Mouse (Mus musculus): Measurements from ENCODE around the gene Nudt8. TPM values are rescaled to one million over a fixed set of nuclear protein-coding genes. Genes with fewer than 3 reads are reported as not detected.

Nudt8 gene
- polyA plus RNA-seq, 1 experiment from 2014 or later = 23.0 TPM

- WGBS (ENCODE audit: insufficient replicate concordance) = 93% methylated on average over 1 of the region's 1 CpGs
- Histone ChIP-seq H3K27me3 (ENCODE audit: insufficient read depth, low read length) (no peaks in the 10 kb centered on the region), H3K36me3 (replicated peaks; ENCODE audit: insufficient read depth, low read length) (peaks cover 26% of the 10 kb centered on the region), H3K4me2 (ENCODE audit: low read depth, low read length) (no peak within 1 kb of the TSS), H3K4me3 (ENCODE audit: low read depth, low read length) (no peak within 1 kb of the TSS), H3K9me3 (ENCODE audit: low read length) (no peaks in the 10 kb centered on the region), H3K9ac (replicated peaks) (no peak within 1 kb of the TSS), H3K27ac (ENCODE audit: low read depth) (no peak within 1 kb of the TSS), H3K4me1 (ENCODE audit: insufficient read depth) (peaks cover 14% of the 10 kb centered on the region)
- DNase-seq = peak; percentile 10
- TF ChIP-seq CTCF (IDR thresholded peaks at IDR 0.05; ENCODE audit: low read depth) = no peak
- no peak for TF ChIP-seq EP300 (IDR thresholded peaks at IDR 0.05; ENCODE audit: low read depth)
- no peak for ATAC-seq
These were observed 2.7 kb downstream of the Nudt8 start, which contains the start of gene Doc2g for GRCm38 (mm10) chr19:4003112-4003511. Doc2g (plus strand) TSS chr19:4003313.

GRCm38 (mm10) chr19:4003641-4004040 lies 3.3 kb downstream of the Nudt8 start:
- no peak for DNase-seq
- no peak overlapping the region for H3K27ac ChIP-seq (ENCODE audit: low read depth)
- peaks cover 32% of the 10 kb centered on the region for H3K36me3 ChIP-seq (replicated peaks; ENCODE audit: insufficient read depth, low read length)
- no peaks in the 10 kb centered on the region for H3K27me3 ChIP-seq (ENCODE audit: insufficient read depth, low read length)
- no peak overlapping the region for H3K4me3 ChIP-seq (ENCODE audit: low read depth, low read length)
- no peak overlapping the region for H3K4me2 ChIP-seq (ENCODE audit: low read depth, low read length)
- WGBS (ENCODE audit: insufficient replicate concordance) = 79% methylated on average over 12 of the region's 12 CpGs
- H3K9me3 ChIP-seq (ENCODE audit: low read length) = no peaks in the 10 kb centered on the region
- no peak for ATAC-seq
- TF ChIP-seq EP300 (IDR thresholded peaks at IDR 0.05; ENCODE audit: low read depth) (no peak), CTCF (IDR thresholded peaks at IDR 0.05; ENCODE audit: low read depth) (no peak)
- H3K4me1 ChIP-seq (ENCODE audit: insufficient read depth) = peaks cover 14% of the 10 kb centered on the region
- H3K9ac ChIP-seq (replicated peaks) = no peak overlapping the region

- peaks cover 11% of the 10 kb centered on the region for H3K4me1 ChIP-seq (ENCODE audit: insufficient read depth)
- no peak overlapping the region for H3K27ac ChIP-seq (ENCODE audit: low read depth)
- H3K9ac ChIP-seq (replicated peaks) = no peak overlapping the region
- no peaks in the 10 kb centered on the region for H3K27me3 ChIP-seq (ENCODE audit: insufficient read depth, low read length)
- WGBS (ENCODE audit: insufficient replicate concordance) = 90% methylated on average over 15 of the region's 15 CpGs
- DNase-seq = peak; percentile 13
- H3K4me2 ChIP-seq (ENCODE audit: low read depth, low read length) = no peak overlapping the region
- no peak for ATAC-seq
- peaks cover 38% of the 10 kb centered on the region for H3K36me3 ChIP-seq (replicated peaks; ENCODE audit: insufficient read depth, low read length)
- H3K4me3 ChIP-seq (ENCODE audit: low read depth, low read length) = no peak overlapping the region
- TF ChIP-seq CTCF (IDR thresholded peaks at IDR 0.05; ENCODE audit: low read depth) (no peak), EP300 (IDR thresholded peaks at IDR 0.05; ENCODE audit: low read depth) (no peak)
- no peaks in the 10 kb centered on the region for H3K9me3 ChIP-seq (ENCODE audit: low read length)
These were observed 4.0 kb downstream of the Nudt8 start for GRCm38 (mm10) chr19:4004331-4004730.

GRCm38 (mm10) chr19:4005091-4005490 lies 4.7 kb downstream of the Nudt8 start:
- Histone ChIP-seq H3K9me3 (ENCODE audit: low read length) (no peaks in the 10 kb centered on the region), H3K4me2 (ENCODE audit: low read depth, low read length) (no peak overlapping the region), H3K9ac (replicated peaks) (no peak overlapping the region), H3K4me1 (ENCODE audit: insufficient read depth) (peaks cover 11% of the 10 kb centered on the region), H3K4me3 (ENCODE audit: low read depth, low read length) (no peak overlapping the region), H3K36me3 (replicated peaks; ENCODE audit: insufficient read depth, low read length) (peaks cover 44% of the 10 kb centered on the region), H3K27ac (ENCODE audit: low read depth) (no peak overlapping the region), H3K27me3 (ENCODE audit: insufficient read depth, low read length) (no peaks in the 10 kb centered on the region)
- WGBS (ENCODE audit: insufficient replicate concordance) = 82% methylated on average over 9 of the region's 9 CpGs
- TF ChIP-seq EP300 (IDR thresholded peaks at IDR 0.05; ENCODE audit: low read depth) = no peak
- no peak for TF ChIP-seq CTCF (IDR thresholded peaks at IDR 0.05; ENCODE audit: low read depth)
- ATAC-seq = no peak
- peak; percentile 11 for DNase-seq

GRCm38 (mm10) chr19:4005971-4006370 lies 5.6 kb downstream of the Nudt8 start:
- H3K4me3 ChIP-seq (ENCODE audit: low read depth, low read length) = no peak overlapping the region
- 90% methylated on average over 8 of the region's 8 CpGs for WGBS (ENCODE audit: insufficient replicate concordance)
- H3K4me1 ChIP-seq (ENCODE audit: insufficient read depth) = peaks cover 6% of the 10 kb centered on the region
- H3K9me3 ChIP-seq (ENCODE audit: low read length) = no peaks in the 10 kb centered on the region
- no peak overlapping the region for H3K4me2 ChIP-seq (ENCODE audit: low read depth, low read length)
- no peak overlapping the region for H3K9ac ChIP-seq (replicated peaks)
- no peaks in the 10 kb centered on the region for H3K27me3 ChIP-seq (ENCODE audit: insufficient read depth, low read length)
- H3K36me3 ChIP-seq (replicated peaks; ENCODE audit: insufficient read depth, low read length) = peaks cover 46% of the 10 kb centered on the region
- no peak overlapping the region for H3K27ac ChIP-seq (ENCODE audit: low read depth)
- TF ChIP-seq EP300 (IDR thresholded peaks at IDR 0.05; ENCODE audit: low read depth) = no peak
- TF ChIP-seq CTCF (IDR thresholded peaks at IDR 0.05; ENCODE audit: low read depth) = no peak
- ATAC-seq (no peak), DNase-seq (no peak)

GRCm38 (mm10) chr19:4011086-4011485 lies 10.7 kb downstream of the Nudt8 start:
- DNase-seq (no peak), ATAC-seq (no peak)
- H3K9me3 ChIP-seq (ENCODE audit: low read length) = no peaks in the 10 kb centered on the region
- peaks cover 42% of the 10 kb centered on the region for H3K36me3 ChIP-seq (replicated peaks; ENCODE audit: insufficient read depth, low read length)
- peak overlapping the region; percentile 79; the same call in 1 of the 2 replicates for H3K4me2 ChIP-seq (ENCODE audit: low read depth, low read length)
- H3K27me3 ChIP-seq (ENCODE audit: insufficient read depth, low read length) = no peaks in the 10 kb centered on the region
- H3K4me1 ChIP-seq (ENCODE audit: insufficient read depth) = peaks cover 6% of the 10 kb centered on the region
- H3K27ac ChIP-seq (ENCODE audit: low read depth) = no peak overlapping the region
- 89% methylated on average over 5 of the region's 5 CpGs for WGBS (ENCODE audit: insufficient replicate concordance)
- no peak for TF ChIP-seq CTCF (IDR thresholded peaks at IDR 0.05; ENCODE audit: low read depth)
- no peak for TF ChIP-seq EP300 (IDR thresholded peaks at IDR 0.05; ENCODE audit: low read depth)
- H3K9ac ChIP-seq (replicated peaks) = no peak overlapping the region
- H3K4me3 ChIP-seq (ENCODE audit: low read depth, low read length) = no peak overlapping the region

All from liver, postnatal 0 days (tissue).